Mouse (Mus musculus): Measurements from ENCODE around the gene Lhfpl4. TPM values are rescaled to one million over a fixed set of nuclear protein-coding genes. Genes with fewer than 3 reads are reported as not detected.

The Lhfpl4 gene
- polyA plus RNA-seq, 1 experiment from 2014 or later: 21.7 TPM

DNA sequence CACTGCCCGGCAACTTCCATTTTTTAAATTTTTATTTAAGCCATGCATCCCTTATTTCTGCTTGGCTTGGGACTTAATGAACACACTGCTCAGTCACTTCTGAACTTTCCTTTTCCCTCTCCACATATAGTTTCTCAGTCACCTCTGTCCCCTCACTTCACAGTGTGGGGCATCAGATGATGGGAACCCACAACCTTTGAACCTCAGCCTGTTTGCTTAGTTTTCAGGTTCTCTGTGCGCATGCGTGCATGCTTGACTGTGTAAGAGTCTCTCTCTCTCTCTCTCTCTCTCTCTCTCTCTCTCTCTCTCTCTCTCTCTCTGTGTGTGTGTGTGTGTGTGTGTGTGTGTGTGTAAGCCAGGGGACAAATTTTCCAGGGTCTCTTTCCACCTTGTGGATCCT, 19.7 kb downstream of the Lhfpl4 start:
- no peak for ATAC-seq (ENCODE audit: low FRiP score, low TSS enrichment)
- WGBS: 94% methylated on average over 3 of the region's 3 CpGs
- H3K27ac ChIP-seq (replicated peaks; ENCODE audit: low read depth, low read length): no peak overlapping the region
- no peaks in the 10 kb centered on the region for H3K27me3 ChIP-seq (ENCODE audit: control insufficient read depth, insufficient read depth, low read length)
- peaks cover 18% of the 10 kb centered on the region for H3K4me1 ChIP-seq (ENCODE audit: control insufficient read depth, insufficient read depth, low read length)
- no peak for DNase-seq
- H3K4me3 ChIP-seq (replicated peaks; ENCODE audit: low read depth, low read length): no peak overlapping the region
- peaks cover 46% of the 10 kb centered on the region for H3K36me3 ChIP-seq (ENCODE audit: control insufficient read depth, insufficient read depth, low read length)
- H3K9me3 ChIP-seq (ENCODE audit: control insufficient read depth, low read length): no peaks in the 10 kb centered on the region
- no peak overlapping the region for H3K4me2 ChIP-seq (ENCODE audit: low read length)
- no peak overlapping the region for H3K9ac ChIP-seq (replicated peaks; ENCODE audit: low read length)

DNA sequence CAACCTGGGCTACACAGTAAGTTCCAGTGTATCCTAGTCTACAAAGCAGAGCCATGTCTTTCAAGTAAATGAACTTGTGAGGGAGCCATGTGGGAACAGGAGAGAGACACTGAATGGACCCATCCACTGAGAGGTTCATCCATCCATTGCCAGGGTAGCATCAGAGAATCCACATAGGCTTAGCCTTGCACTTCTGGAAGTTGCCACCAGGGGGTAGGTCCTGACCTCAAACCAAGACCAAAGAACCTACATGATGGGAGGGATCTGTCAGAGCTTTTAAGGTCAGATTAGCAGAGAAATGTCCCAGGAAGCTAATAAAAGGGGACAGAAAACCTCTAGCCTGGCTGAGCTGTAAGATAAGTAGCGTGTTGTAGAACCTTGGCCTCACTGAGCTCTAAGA, 22.6 kb downstream of the Lhfpl4 start:
- H3K4me3 ChIP-seq (replicated peaks; ENCODE audit: low read depth, low read length): no peak overlapping the region
- no peaks in the 10 kb centered on the region for H3K4me1 ChIP-seq (ENCODE audit: control insufficient read depth, insufficient read depth, low read length)
- ATAC-seq (ENCODE audit: low FRiP score, low TSS enrichment): no peak; the same call in 1 of the 2 replicates
- peak; percentile 73 for DNase-seq
- H3K4me2 ChIP-seq (ENCODE audit: low read length): no peak overlapping the region
- H3K27me3 ChIP-seq (ENCODE audit: control insufficient read depth, insufficient read depth, low read length): no peaks in the 10 kb centered on the region
- H3K27ac ChIP-seq (replicated peaks; ENCODE audit: low read depth, low read length): no peak overlapping the region
- H3K9me3 ChIP-seq (ENCODE audit: control insufficient read depth, low read length): no peaks in the 10 kb centered on the region
- H3K36me3 ChIP-seq (ENCODE audit: control insufficient read depth, insufficient read depth, low read length): peaks cover 48% of the 10 kb centered on the region
- H3K9ac ChIP-seq (replicated peaks; ENCODE audit: low read length): no peak overlapping the region
- 59% methylated on average over 1 of the region's 1 CpGs for WGBS

DNA sequence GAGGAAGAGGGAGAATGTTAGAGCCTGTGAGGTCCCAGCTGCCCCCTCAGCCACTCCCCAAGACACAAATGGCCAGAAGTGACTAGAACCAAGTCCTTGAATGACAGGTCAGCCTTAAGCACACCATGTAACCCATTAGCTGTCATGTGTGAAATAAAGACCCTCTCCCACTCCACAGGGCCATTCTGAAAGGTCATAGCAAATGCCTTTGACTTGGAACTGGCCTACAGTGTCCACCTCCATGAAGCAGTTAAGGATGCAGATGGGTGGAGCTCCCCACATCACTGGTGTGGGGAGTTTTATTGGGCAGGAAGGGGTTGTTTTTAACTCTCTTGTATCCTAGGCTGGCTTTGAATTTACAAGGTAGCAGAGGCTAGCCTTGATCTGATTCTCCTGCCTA, 23.2 kb downstream of the Lhfpl4 start:
- no peaks in the 10 kb centered on the region for H3K27me3 ChIP-seq (ENCODE audit: control insufficient read depth, insufficient read depth, low read length)
- H3K4me1 ChIP-seq (ENCODE audit: control insufficient read depth, insufficient read depth, low read length): no peaks in the 10 kb centered on the region
- peaks cover 48% of the 10 kb centered on the region for H3K36me3 ChIP-seq (ENCODE audit: control insufficient read depth, insufficient read depth, low read length)
- ATAC-seq (ENCODE audit: low FRiP score, low TSS enrichment) (no peak), DNase-seq (no peak)
- H3K9me3 ChIP-seq (ENCODE audit: control insufficient read depth, low read length): no peaks in the 10 kb centered on the region
- H3K9ac ChIP-seq (replicated peaks; ENCODE audit: low read length): no peak overlapping the region
- no peak overlapping the region for H3K27ac ChIP-seq (replicated peaks; ENCODE audit: low read depth, low read length)
- no peak overlapping the region for H3K4me2 ChIP-seq (ENCODE audit: low read length)
- H3K4me3 ChIP-seq (replicated peaks; ENCODE audit: low read depth, low read length): no peak overlapping the region

DNA sequence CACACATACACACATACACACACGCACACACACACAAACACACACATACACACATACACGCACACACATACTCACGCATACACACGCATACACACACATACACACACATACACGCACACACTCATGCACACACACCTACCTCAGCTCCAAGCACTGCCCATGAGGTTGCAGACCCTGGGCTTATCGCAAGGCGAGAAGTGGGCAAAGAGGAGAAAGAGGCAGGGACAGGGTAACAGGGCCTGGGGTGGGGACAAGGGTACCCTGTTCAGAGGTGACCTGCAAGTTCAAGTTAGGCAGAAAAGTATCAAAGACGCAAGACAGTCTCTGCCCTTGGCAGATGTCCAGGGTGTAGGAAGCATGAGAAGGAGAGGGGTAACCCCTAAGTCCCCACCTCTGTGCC, 24.5 kb downstream of the Lhfpl4 start:
- H3K27ac ChIP-seq (replicated peaks; ENCODE audit: low read depth, low read length): no peak overlapping the region
- ATAC-seq (ENCODE audit: low FRiP score, low TSS enrichment) (no peak), DNase-seq (no peak)
- no peaks in the 10 kb centered on the region for H3K27me3 ChIP-seq (ENCODE audit: control insufficient read depth, insufficient read depth, low read length)
- H3K9me3 ChIP-seq (ENCODE audit: control insufficient read depth, low read length): no peaks in the 10 kb centered on the region
- no peak overlapping the region for H3K4me2 ChIP-seq (ENCODE audit: low read length)
- peaks cover 41% of the 10 kb centered on the region for H3K36me3 ChIP-seq (ENCODE audit: control insufficient read depth, insufficient read depth, low read length)
- H3K4me3 ChIP-seq (replicated peaks; ENCODE audit: low read depth, low read length): no peak overlapping the region
- no peaks in the 10 kb centered on the region for H3K4me1 ChIP-seq (ENCODE audit: control insufficient read depth, insufficient read depth, low read length)
- no peak overlapping the region for H3K9ac ChIP-seq (replicated peaks; ENCODE audit: low read length)
- WGBS: 93% methylated on average over 8 of the region's 8 CpGs

DNA sequence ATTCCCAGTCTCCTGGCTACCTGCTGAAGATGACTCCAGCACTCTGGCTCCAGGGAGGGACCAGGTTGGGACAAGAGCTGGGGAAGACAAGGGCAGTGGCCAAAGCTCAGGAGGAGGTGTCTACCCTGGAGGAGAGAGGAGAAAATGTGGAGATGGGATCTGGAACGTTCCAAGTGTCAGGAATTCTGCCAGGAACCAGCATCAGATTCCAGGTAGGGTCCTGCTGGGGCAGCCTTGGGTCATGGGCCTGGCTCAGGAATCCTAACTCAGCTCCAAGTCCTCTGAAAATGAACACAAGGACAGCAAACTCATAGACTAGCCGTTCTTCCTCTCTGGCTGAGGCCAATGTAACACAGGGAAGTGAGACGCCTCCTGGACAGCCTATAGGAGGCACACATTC, 25.3 kb downstream of the Lhfpl4 start:
- H3K36me3 ChIP-seq (ENCODE audit: control insufficient read depth, insufficient read depth, low read length): peaks cover 34% of the 10 kb centered on the region
- H3K4me3 ChIP-seq (replicated peaks; ENCODE audit: low read depth, low read length): no peak overlapping the region
- ATAC-seq (ENCODE audit: low FRiP score, low TSS enrichment) (no peak), DNase-seq (no peak)
- H3K27ac ChIP-seq (replicated peaks; ENCODE audit: low read depth, low read length): no peak overlapping the region
- H3K27me3 ChIP-seq (ENCODE audit: control insufficient read depth, insufficient read depth, low read length): no peaks in the 10 kb centered on the region
- 81% methylated on average over 3 of the region's 3 CpGs for whole genome bisulfite sequencing
- no peaks in the 10 kb centered on the region for H3K9me3 ChIP-seq (ENCODE audit: control insufficient read depth, low read length)
- H3K4me2 ChIP-seq (ENCODE audit: low read length): no peak overlapping the region
- H3K4me1 ChIP-seq (ENCODE audit: control insufficient read depth, insufficient read depth, low read length): no peaks in the 10 kb centered on the region
- H3K9ac ChIP-seq (replicated peaks; ENCODE audit: low read length): no peak overlapping the region

DNA sequence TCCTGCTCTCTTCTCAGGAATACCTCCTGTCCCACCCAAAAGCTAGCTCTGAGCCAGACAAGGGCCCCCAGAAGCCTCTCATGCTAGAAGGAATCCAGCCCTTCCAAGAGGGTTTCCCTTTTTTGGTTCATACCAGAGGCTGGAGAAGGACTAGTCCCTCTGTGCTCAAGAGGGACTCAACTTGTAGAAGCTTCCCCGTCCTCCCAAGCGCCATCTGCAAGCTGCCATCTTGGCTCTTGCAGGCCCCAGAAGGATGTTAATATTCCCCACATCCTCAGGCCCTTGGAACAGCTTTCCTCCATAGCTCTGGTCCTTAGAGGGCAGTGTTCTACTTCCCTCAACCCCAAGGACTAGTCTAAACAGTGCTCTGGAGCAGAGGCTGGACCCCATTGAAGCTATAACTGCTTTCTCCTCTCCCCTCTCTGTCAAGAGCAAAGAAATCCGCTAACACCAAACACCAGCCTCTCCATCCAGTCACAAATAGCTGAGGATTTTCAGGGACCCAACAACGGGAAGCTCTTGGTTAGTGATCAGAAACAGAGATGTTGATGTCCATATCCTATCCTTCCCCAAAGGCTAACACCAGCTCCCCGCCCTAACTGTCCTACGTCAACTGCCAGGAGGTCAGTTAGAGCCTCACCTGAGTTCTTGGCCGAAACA, 26.7 kb downstream of the Lhfpl4 start:
- H3K9ac ChIP-seq (replicated peaks; ENCODE audit: low read length): no peak overlapping the region
- ATAC-seq (ENCODE audit: low FRiP score, low TSS enrichment) (no peak), DNase-seq (no peak)
- no peak overlapping the region for H3K27ac ChIP-seq (replicated peaks; ENCODE audit: low read depth, low read length)
- H3K4me1 ChIP-seq (ENCODE audit: control insufficient read depth, insufficient read depth, low read length): no peaks in the 10 kb centered on the region
- no peak overlapping the region for H3K4me3 ChIP-seq (replicated peaks; ENCODE audit: low read depth, low read length)
- H3K9me3 ChIP-seq (ENCODE audit: control insufficient read depth, low read length): no peaks in the 10 kb centered on the region
- no peaks in the 10 kb centered on the region for H3K27me3 ChIP-seq (ENCODE audit: control insufficient read depth, insufficient read depth, low read length)
- peaks cover 24% of the 10 kb centered on the region for H3K36me3 ChIP-seq (ENCODE audit: control insufficient read depth, insufficient read depth, low read length)
- no peak overlapping the region for H3K4me2 ChIP-seq (ENCODE audit: low read length)
- 91% methylated on average over 7 of the region's 7 CpGs for WGBS

DNA sequence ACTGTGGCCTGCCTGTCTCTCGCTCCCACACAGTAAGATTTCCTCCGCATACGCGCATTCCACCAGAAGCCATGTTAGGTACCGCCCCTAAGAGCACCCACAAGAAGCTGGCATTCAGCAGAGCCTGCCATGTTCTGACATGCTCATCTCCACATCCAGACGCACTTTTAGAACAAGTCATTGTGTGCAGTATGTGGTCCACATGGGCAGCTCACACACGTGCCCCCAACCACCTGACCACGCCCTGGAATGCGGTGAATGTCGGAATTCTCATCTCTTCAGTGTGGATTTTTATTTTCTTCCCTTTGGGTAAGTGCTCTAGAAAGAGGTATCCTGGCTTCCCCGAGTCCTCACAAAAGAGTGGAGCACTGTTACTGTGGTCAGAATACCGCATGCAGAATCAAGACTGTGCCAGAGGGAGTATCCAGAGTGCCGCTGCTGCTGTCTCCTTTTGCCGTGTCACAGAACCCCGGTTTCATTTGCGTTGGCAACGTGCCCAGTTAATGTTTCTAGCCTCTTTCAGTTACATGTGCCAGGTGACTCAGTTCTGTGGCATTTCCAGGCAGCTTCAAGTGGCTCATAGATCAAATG, 28.4 kb downstream of the Lhfpl4 start:
- no peak for ATAC-seq (ENCODE audit: low FRiP score, low TSS enrichment)
- H3K4me1 ChIP-seq (ENCODE audit: control insufficient read depth, insufficient read depth, low read length): no peaks in the 10 kb centered on the region
- 74% methylated on average over 17 of the region's 17 CpGs for WGBS
- no peak overlapping the region for H3K27ac ChIP-seq (replicated peaks; ENCODE audit: low read depth, low read length)
- no peak overlapping the region for H3K9ac ChIP-seq (replicated peaks; ENCODE audit: low read length)
- no peak overlapping the region for H3K4me3 ChIP-seq (replicated peaks; ENCODE audit: low read depth, low read length)
- H3K27me3 ChIP-seq (ENCODE audit: control insufficient read depth, insufficient read depth, low read length): no peaks in the 10 kb centered on the region
- H3K36me3 ChIP-seq (ENCODE audit: control insufficient read depth, insufficient read depth, low read length): peaks cover 14% of the 10 kb centered on the region
- H3K9me3 ChIP-seq (ENCODE audit: control insufficient read depth, low read length): no peaks in the 10 kb centered on the region
- no peak overlapping the region for H3K4me2 ChIP-seq (ENCODE audit: low read length)
- DNase-seq: peak; percentile 63

DNA sequence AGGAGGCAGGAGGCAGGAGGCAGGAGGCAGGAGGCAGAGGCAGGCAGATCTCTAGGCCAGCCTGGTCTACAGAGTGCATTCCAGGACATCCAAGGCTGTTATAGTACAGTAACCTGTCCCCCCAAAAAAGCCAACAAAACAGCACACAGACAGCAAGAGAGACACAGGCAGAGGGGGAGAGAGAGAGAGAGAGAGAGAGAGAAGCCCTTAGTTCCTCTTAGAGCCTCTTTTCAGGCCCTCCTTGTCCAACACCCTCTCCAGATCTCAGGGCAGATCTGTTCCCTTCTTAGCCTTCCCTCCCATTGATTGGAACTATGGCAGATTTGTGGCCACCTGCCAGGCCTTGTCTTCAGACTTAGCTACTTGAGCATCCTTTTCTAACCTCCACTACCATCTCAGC, 31.7 kb downstream of the Lhfpl4 start:
- Histone ChIP-seq H3K36me3 (ENCODE audit: control insufficient read depth, insufficient read depth, low read length) (peaks cover 11% of the 10 kb centered on the region), H3K27ac (replicated peaks; ENCODE audit: low read depth, low read length) (no peak overlapping the region), H3K4me3 (replicated peaks; ENCODE audit: low read depth, low read length) (no peak overlapping the region), H3K4me2 (ENCODE audit: low read length) (no peak overlapping the region), H3K27me3 (ENCODE audit: control insufficient read depth, insufficient read depth, low read length) (no peaks in the 10 kb centered on the region), H3K9me3 (ENCODE audit: control insufficient read depth, low read length) (no peaks in the 10 kb centered on the region), H3K9ac (replicated peaks; ENCODE audit: low read length) (no peak overlapping the region), H3K4me1 (ENCODE audit: control insufficient read depth, insufficient read depth, low read length) (no peaks in the 10 kb centered on the region)
- DNase-seq: no peak
- no peak for ATAC-seq (ENCODE audit: low FRiP score, low TSS enrichment)

DNA sequence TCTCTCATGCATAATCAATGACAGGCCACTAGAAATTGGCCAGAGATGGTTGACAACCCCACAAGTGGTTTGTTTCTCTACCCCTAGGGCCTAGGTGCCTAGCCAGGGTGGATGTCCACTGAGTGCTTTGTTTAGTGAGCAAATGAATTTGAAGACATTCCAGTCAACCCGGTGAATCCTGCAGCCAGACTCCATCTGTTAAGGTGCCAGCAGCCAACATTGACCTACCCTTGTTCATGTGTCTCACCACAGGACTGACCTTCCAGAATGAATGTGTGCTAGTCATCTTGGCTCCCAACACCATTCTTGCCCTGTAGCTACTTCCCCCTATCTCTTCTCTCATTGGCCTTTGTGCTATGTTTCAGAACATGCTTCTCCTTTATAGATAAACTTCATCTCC, 33.2 kb downstream of the Lhfpl4 start:
- no peak for DNase-seq
- Histone ChIP-seq H3K9ac (replicated peaks; ENCODE audit: low read length) (no peak overlapping the region), H3K36me3 (ENCODE audit: control insufficient read depth, insufficient read depth, low read length) (peaks cover 11% of the 10 kb centered on the region), H3K9me3 (ENCODE audit: control insufficient read depth, low read length) (no peaks in the 10 kb centered on the region), H3K27me3 (ENCODE audit: control insufficient read depth, insufficient read depth, low read length) (no peaks in the 10 kb centered on the region), H3K27ac (replicated peaks; ENCODE audit: low read depth, low read length) (no peak overlapping the region), H3K4me3 (replicated peaks; ENCODE audit: low read depth, low read length) (no peak overlapping the region), H3K4me2 (ENCODE audit: low read length) (no peak overlapping the region), H3K4me1 (ENCODE audit: control insufficient read depth, insufficient read depth, low read length) (no peaks in the 10 kb centered on the region)
- WGBS: 96% methylated on average over 1 of the region's 1 CpGs
- no peak for ATAC-seq (ENCODE audit: low FRiP score, low TSS enrichment)

Measured in midbrain, embryonic 14.5 days (tissue).